Mouse (Mus musculus) embryo, embryonic 10.5 days (tissue): Measurements from ENCODE around the gene Gm13101.
"Not testable (repeated sequence)": the region's sequence is repeated elsewhere in the genome, so short reads cannot be mapped to it uniquely, and the experiment has no call there.

Experiments
- DNase-seq: peaks from one replicate; pipeline ENCODE4 v3.0.0-alpha.2; 2015; ENCODE audit warnings: low spot score

Gm13101 gene

GRCm38 (mm10) chr4:143966850-143967249 is at the start of gene Gm13101:
Gene Gm13101, minus strand, starts transcription at chr4:143966950.
- not testable (repeated sequence) for DNase-seq

- not testable (repeated sequence) for DNase-seq
Measured at GRCm38 (mm10) chr4:143994269-143994668, 27.5 kb upstream of the Gm13101 start, which contains the start of gene Pramef17. Gene Pramef17, minus strand, starts transcription at chr4:143994369.

- DNase-seq: not testable (repeated sequence)
Measured at GRCm38 (mm10) chr4:143988126-143988525, 21.4 kb upstream of the Gm13101 start.

- not testable (repeated sequence) for DNase-seq
Measured at GRCm38 (mm10) chr4:143987475-143987941, 20.8 kb upstream of the Gm13101 start.

- not testable (repeated sequence) for DNase-seq
Measured at GRCm38 (mm10) chr4:143985733-143986132, 19.0 kb upstream of the Gm13101 start.

GRCm38 (mm10) chr4:143985165-143985564 is 18.4 kb upstream of the Gm13101 start:
- not testable (repeated sequence) for DNase-seq

GRCm38 (mm10) chr4:143983446-143983845 is 16.7 kb upstream of the Gm13101 start:
- DNase-seq: not testable (repeated sequence)

GRCm38 (mm10) chr4:143950916-143951315 is 15.8 kb downstream of the Gm13101 start, which contains the start of gene Pramef25:
Gene Pramef25, minus strand, starts transcription at chr4:143951016.
- DNase-seq: not testable (repeated sequence)
